ENCODE assay signal across 8 mouse cellular contexts in the genomic region with DNA sequence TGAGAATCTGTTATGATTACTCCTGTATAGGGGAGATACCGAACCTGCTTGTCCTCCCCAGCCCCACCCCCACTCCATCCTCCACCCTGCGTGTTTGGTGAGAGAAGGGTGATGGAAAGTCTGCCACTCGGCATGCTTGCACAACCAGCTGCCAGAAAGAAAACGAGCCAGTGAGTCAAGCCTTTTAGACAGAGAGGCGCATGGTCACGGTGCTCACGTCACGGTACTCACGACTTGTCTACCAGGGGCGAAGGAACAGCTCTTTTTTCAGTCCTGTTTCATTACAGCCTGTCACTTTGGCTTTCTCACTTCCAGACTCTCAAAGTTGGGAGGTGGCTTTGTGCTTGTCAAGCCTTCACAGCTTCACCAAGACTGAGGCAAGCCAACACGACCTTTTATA. TPM values are rescaled to one million over a fixed set of nuclear protein-coding genes. Genes with fewer than 3 reads are reported as not detected.
DNase-seq lines count a peak whose midpoint lies in the region; ATAC-seq and TF ChIP-seq lines count a peak whose summit lies in the region.

No protein-coding gene starts in this region.

- H3K4me3 ChIP-seq in heart, embryonic 11.5 days (ENCODE audit: low read depth, low read length) = no peak overlapping the region
- H3K4me3 ChIP-seq in hindbrain, embryonic 16.5 days (ENCODE audit: low read length) = no peak overlapping the region
- no peak overlapping the region for H3K4me3 ChIP-seq in liver, embryonic 11.5 days (ENCODE audit: low read depth, low read length)
- H3K4me3 ChIP-seq in neural tube, embryonic 14.5 days (ENCODE audit: low read depth, low read length) = no peak overlapping the region
- H3K4me3 ChIP-seq in thymus, adult 2 months (ENCODE audit: control insufficient read depth, insufficient read depth, low read length) = no peak overlapping the region

- 0 out of 2 replicates have a peak overlapping the region, but pooled peaks have one; percentile 16 for H3K9ac ChIP-seq in heart, embryonic 11.5 days (ENCODE audit: low read depth, low read length)
- H3K9ac ChIP-seq in hindbrain, embryonic 16.5 days (ENCODE audit: low read depth, low read length) = no peak overlapping the region
- H3K9ac ChIP-seq in liver, embryonic 11.5 days (ENCODE audit: low read depth, low read length) = no peak overlapping the region
- no peak overlapping the region; the same call in 1 of the 2 replicates for H3K9ac ChIP-seq in neural tube, embryonic 14.5 days (replicated peaks; ENCODE audit: low read depth, low read length)

- no peak overlapping the region for H3K27ac ChIP-seq in heart, embryonic 11.5 days (ENCODE audit: low read depth, low read length)
- no peak overlapping the region for H3K27ac ChIP-seq in hindbrain, embryonic 16.5 days (ENCODE audit: low read depth, low read length)
- no peak overlapping the region for H3K27ac ChIP-seq in liver, embryonic 11.5 days (ENCODE audit: low read depth, low read length)
- no peak overlapping the region for H3K27ac ChIP-seq in neural tube, embryonic 14.5 days (ENCODE audit: low read depth, low read length)
- no peak overlapping the region for H3K27ac ChIP-seq in thymus, adult 2 months (ENCODE audit: control insufficient read depth, insufficient read depth, low read length)

- no peaks in the 10 kb centered on the region for H3K36me3 ChIP-seq in heart, embryonic 11.5 days (ENCODE audit: control insufficient read depth, insufficient read depth, low read length)
- H3K36me3 ChIP-seq in hindbrain, embryonic 16.5 days (ENCODE audit: control insufficient read depth, insufficient read depth, low read length) = no peaks in the 10 kb centered on the region
- no peaks in the 10 kb centered on the region for H3K36me3 ChIP-seq in liver, embryonic 11.5 days (ENCODE audit: control insufficient read depth, insufficient read depth, low read length)
- H3K36me3 ChIP-seq in neural tube, embryonic 14.5 days (ENCODE audit: control insufficient read depth, insufficient read depth, low read length) = no peaks in the 10 kb centered on the region
- no peaks in the 10 kb centered on the region for H3K36me3 ChIP-seq in thymus, adult 2 months (ENCODE audit: control insufficient read depth, insufficient read depth, low read length)

- no peaks in the 10 kb centered on the region for H3K27me3 ChIP-seq in heart, embryonic 11.5 days (ENCODE audit: control insufficient read depth, insufficient read depth, low read length)
- H3K27me3 ChIP-seq in hindbrain, embryonic 16.5 days (replicated peaks; ENCODE audit: control insufficient read depth, insufficient read depth, low read length) = no peaks in the 10 kb centered on the region
- H3K27me3 ChIP-seq in liver, embryonic 11.5 days (replicated peaks; ENCODE audit: control insufficient read depth, insufficient read depth, low read length) = no peaks in the 10 kb centered on the region
- H3K27me3 ChIP-seq in neural tube, embryonic 14.5 days (ENCODE audit: control insufficient read depth, insufficient read depth, low read length) = no peaks in the 10 kb centered on the region
- H3K27me3 ChIP-seq in thymus, adult 2 months (ENCODE audit: control insufficient read depth, insufficient read depth, low read length) = no peaks in the 10 kb centered on the region

- DNase-seq in heart, adult 9 months (ENCODE audit: low spot score in 2 of 2) = no peak
- peak; percentile 6 for DNase-seq in ZHBTc4 (ENCODE audit: low read depth, low spot score)
- no peak for DNase-seq in liver, embryonic 11.5 days (ENCODE audit: low spot score)
- DNase-seq in thymus, adult 2 months = no peak
- DNase-seq in adrenal gland, adult (ENCODE audit: inconsistent age in 2 of 2, low spot score in 1 of 2) = no peak

- WGBS in heart, embryonic 11.5 days (ENCODE audit: insufficient replicate concordance) = 18% methylated on average over 11 of the region's 11 CpGs
- WGBS in hindbrain, embryonic 16.5 days = 34% methylated on average over 11 of the region's 11 CpGs
- 40% methylated on average over 11 of the region's 11 CpGs for WGBS in liver, embryonic 11.5 days
- WGBS in neural tube, embryonic 14.5 days = 38% methylated on average over 11 of the region's 11 CpGs
- WGBS in thymus, adult 2 months = 76% methylated on average over 11 of the region's 11 CpGs

- no peak for TF ChIP-seq POLR2A in thymus, adult 2 months (IDR thresholded peaks at IDR 0.05; ENCODE audit: control insufficient read depth, extremely low read depth, insufficient read depth, low read length, poor library complexity)

- 0 out of 2 replicates have a peak, but pooled peaks cover 3% of the 10 kb centered on the region for H3K4me1 ChIP-seq in heart, embryonic 11.5 days (ENCODE audit: control insufficient read depth, insufficient read depth, low read length)
- peaks cover 3% of the 10 kb centered on the region for H3K4me1 ChIP-seq in hindbrain, embryonic 16.5 days (ENCODE audit: control insufficient read depth, insufficient read depth, low read depth, low read length)
- H3K4me1 ChIP-seq in liver, embryonic 11.5 days (replicated peaks; ENCODE audit: control insufficient read depth, insufficient read depth, low read length) = no peaks in the 10 kb centered on the region
- H3K4me1 ChIP-seq in neural tube, embryonic 14.5 days (ENCODE audit: control insufficient read depth, insufficient read depth, low read length) = no peaks in the 10 kb centered on the region
- no peaks in the 10 kb centered on the region for H3K4me1 ChIP-seq in thymus, adult 2 months (replicated peaks; ENCODE audit: control insufficient read depth, insufficient read depth, low read length)

- no peak for TF ChIP-seq CTCF in thymus, adult 2 months (IDR thresholded peaks at IDR 0.05; ENCODE audit: borderline replicate concordance, control insufficient read depth, extremely low read depth, insufficient read depth, low read length, poor library complexity)

- H3K9me3 ChIP-seq in heart, embryonic 11.5 days (replicated peaks; ENCODE audit: control insufficient read depth, low read length) = no peaks in the 10 kb centered on the region
- H3K9me3 ChIP-seq in hindbrain, embryonic 16.5 days (ENCODE audit: control insufficient read depth, low read length) = no peaks in the 10 kb centered on the region
- H3K9me3 ChIP-seq in liver, embryonic 11.5 days (ENCODE audit: control insufficient read depth, low read length) = no peaks in the 10 kb centered on the region
- no peaks in the 10 kb centered on the region for H3K9me3 ChIP-seq in neural tube, embryonic 14.5 days (ENCODE audit: control insufficient read depth, low read length)

- peak overlapping the region; percentile 54 for H3K4me2 ChIP-seq in heart, embryonic 11.5 days
- peak overlapping the region; percentile 41 for H3K4me2 ChIP-seq in hindbrain, embryonic 16.5 days (ENCODE audit: low read length)
- peak overlapping the region; percentile 41 for H3K4me2 ChIP-seq in liver, embryonic 11.5 days
- no peak overlapping the region for H3K4me2 ChIP-seq in neural tube, embryonic 14.5 days (ENCODE audit: low read depth, low read length)

- no peak for ATAC-seq in heart, embryonic 11.5 days (replicated peaks; ENCODE audit: insufficient number of reproducible peaks, low FRiP score, low TSS enrichment)
- 0 out of 2 replicates have a peak, but pooled peaks have one; percentile 14 for ATAC-seq in hindbrain, embryonic 16.5 days
- ATAC-seq in liver, embryonic 11.5 days (replicated peaks; ENCODE audit: low FRiP score) = no peak
- ATAC-seq in neural tube, embryonic 14.5 days (ENCODE audit: low read depth) = peak; percentile 21; the same call in 1 of the 2 replicates

RNA-seq across cellular contexts. Expression of a gene that starts 7.2 kb away (rescaled TPM):
- 25.0 and 25.2 TPM in 2 replicates for polyA plus RNA-seq in heart, embryonic 11.5 days (2014; fragmentation: Nextera tagmentation; extraction: Ambion mirVana)
- polyA plus RNA-seq in hindbrain, embryonic 16.5 days (2015; fragmentation: Nextera tagmentation; extraction: Ambion mirVana) = 23.3 and 23.9 TPM in 2 replicates
- 13.1 and 16.0 TPM in 2 replicates for polyA plus RNA-seq in liver, embryonic 11.5 days (2014; fragmentation: Nextera tagmentation; extraction: Ambion mirVana)
- polyA plus RNA-seq in neural tube, embryonic 14.5 days (2014; fragmentation: Nextera tagmentation; extraction: Ambion mirVana) = 30.0 and 34.9 TPM in 2 replicates
- polyA plus RNA-seq in thymus, adult 2 months (2012; rRNA removed) = 0.65 and 1.1 TPM in 2 replicates

Comparison
In these comparisons a context has a peak if more than half of its experiments do, and no peak if none do; other contexts are left out.
1. ATAC-seq: peak in hindbrain, embryonic 16.5 days (single experiment) and neural tube, embryonic 14.5 days (single experiment); none in heart, embryonic 11.5 days (single experiment) and liver, embryonic 11.5 days (single experiment).